Mouse (Mus musculus): Measurements from ENCODE around the gene Ccdc60. TPM values are rescaled to one million over a fixed set of nuclear protein-coding genes. Genes with fewer than 3 reads are reported as not detected.

Gene Ccdc60
- polyA plus RNA-seq, 1 experiment from 2014 or later = not detected

- DNase-seq (ENCODE audit: low read depth, low spot score) (no peak), ATAC-seq (no peak)
- peaks cover 6% of the 10 kb centered on the region for H3K27me3 ChIP-seq
- in situ Hi-C loops (cut with MboI; ENCODE audit: low pct_unique_long_range_greater_than_20kb) = no loop called here
- ChIA-PET POLR2A (no interaction called here), CTCF (no interaction called here)
- TF ChIP-seq CTCF (IDR thresholded peaks at IDR 0.05) = no peak
These were observed 17.1 kb downstream of the Ccdc60 start for GRCm38 (mm10) chr5:116271511-116272227.

DNA sequence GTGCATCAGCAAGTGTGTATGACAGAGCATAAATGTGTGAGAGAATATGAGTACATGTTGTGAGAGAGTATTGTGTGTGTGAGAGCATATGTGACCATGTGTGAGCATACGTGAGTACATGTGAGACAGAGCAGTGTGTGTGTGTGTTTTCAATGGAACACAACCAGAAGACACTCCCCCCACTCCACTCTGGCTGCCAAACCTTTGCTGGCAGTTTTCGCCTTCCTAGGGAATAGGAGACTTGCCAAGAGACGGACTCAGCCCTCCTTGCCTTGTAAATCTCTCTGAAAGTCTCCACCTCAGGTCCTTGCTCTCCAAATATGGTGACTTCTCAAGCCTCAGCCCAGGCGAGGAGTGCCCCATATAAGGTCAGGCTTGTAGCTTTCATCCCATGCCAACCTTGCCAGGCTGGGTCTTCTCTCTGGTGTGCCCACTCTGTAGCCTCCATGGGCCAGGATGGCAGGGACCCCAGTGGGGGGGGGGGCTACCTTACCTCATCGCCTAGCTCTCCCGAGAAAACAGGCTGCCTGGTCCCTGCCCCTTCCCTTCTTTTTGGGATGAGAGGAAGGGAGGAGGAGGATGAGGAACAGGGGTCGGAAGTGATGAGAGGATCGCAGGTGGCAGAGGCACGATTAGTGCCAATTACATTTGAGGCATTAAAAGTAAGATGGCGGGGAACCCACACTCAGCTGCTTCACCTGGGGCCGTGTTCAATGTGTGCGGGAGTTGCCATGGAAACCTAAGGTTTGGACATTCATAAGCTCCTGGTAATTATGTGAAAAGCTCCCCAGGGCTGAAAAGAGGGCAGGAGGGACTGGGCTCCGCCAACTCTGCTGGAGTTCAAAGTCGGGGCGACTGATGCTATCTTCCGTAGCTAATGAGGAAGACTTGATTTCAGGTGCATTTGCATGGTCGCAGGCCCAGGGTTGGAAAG lies 19.3 kb downstream of the Ccdc60 start:
- DNase-seq (ENCODE audit: low read depth, low spot score) (no peak), ATAC-seq (no peak)
- POLR2A ChIA-PET = no interaction called here
- peaks cover 9% of the 10 kb centered on the region for H3K27me3 ChIP-seq
- in situ Hi-C loops (cut with MboI; ENCODE audit: low pct_unique_long_range_greater_than_20kb) = no loop called here
- CTCF ChIA-PET = no interaction called here
- TF ChIP-seq CTCF (IDR thresholded peaks at IDR 0.05) = no peak

DNA sequence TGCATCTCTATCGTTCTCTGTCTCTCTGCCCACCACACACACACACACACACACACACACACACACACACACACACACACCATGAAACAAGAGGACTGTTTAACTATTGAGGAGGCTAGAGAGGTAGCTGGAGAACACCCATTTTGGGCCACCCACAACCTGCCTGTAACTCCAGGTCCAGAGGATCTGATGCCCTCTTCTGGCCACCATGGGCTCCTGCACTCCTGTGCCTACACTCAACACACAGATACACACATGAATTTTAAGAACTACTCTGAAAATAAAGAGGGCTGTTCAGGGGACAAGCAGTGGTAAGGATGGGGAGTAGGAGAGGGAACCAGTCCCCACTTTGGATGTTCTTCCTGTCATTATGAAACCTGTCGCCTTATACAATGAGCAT lies 26.1 kb downstream of the Ccdc60 start:
- CTCF ChIA-PET = no interaction called here
- in situ Hi-C loops (cut with MboI; ENCODE audit: low pct_unique_long_range_greater_than_20kb) = no loop called here
- ATAC-seq (no peak), DNase-seq (ENCODE audit: low read depth, low spot score) (no peak)
- POLR2A ChIA-PET = no interaction called here
- peaks cover 13% of the 10 kb centered on the region for H3K27me3 ChIP-seq
- TF ChIP-seq CTCF (IDR thresholded peaks at IDR 0.05) = no peak

- no peak for DNase-seq (ENCODE audit: low read depth, low spot score)
- peaks cover 11% of the 10 kb centered on the region for H3K27me3 ChIP-seq
- in situ Hi-C loops (cut with MboI; ENCODE audit: low pct_unique_long_range_greater_than_20kb) = no loop called here
- ChIA-PET POLR2A (no interaction called here), CTCF (no interaction called here)
- TF ChIP-seq CTCF (IDR thresholded peaks at IDR 0.05) = no peak
- ATAC-seq = no peak
These were observed 26.8 kb downstream of the Ccdc60 start for GRCm38 (mm10) chr5:116261944-116262343.

GRCm38 (mm10) chr5:116260356-116260755 lies 28.4 kb downstream of the Ccdc60 start:
- in situ Hi-C loops (cut with MboI; ENCODE audit: low pct_unique_long_range_greater_than_20kb) = no loop called here
- ATAC-seq = no peak
- POLR2A ChIA-PET = no interaction called here
- no peak for DNase-seq (ENCODE audit: low read depth, low spot score)
- TF ChIP-seq CTCF (IDR thresholded peaks at IDR 0.05) = no peak
- H3K27me3 ChIP-seq = peaks cover 5% of the 10 kb centered on the region
- CTCF ChIA-PET = no interaction called here

DNA sequence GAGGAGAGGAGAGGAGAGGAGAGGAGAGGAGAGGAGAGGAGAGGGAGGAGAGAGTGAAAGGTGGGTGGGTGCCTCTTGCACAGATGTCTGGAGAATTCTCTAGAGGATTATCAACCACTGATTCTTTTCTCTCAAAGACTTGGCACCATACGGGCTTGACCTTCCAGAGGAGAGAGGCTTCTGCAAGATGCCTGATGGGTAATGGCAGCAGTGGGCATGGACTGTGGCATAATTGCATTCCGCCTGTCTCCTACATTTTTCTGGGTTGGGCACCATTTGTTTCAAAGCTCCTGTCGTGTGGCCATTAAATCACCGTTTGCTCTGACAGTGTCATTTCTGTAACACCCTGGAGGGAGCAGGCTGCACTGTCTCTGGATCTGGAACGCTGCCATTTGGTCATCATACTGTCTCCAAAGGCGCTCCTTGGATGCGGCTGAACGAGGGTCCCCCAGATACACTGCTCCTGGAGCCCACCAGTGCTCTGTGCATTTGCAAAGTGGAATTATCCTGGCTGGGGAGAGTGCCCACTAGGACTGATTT lies 30.4 kb downstream of the Ccdc60 start:
- in situ Hi-C loops (cut with MboI; ENCODE audit: low pct_unique_long_range_greater_than_20kb) = no loop called here
- no peak for DNase-seq (ENCODE audit: low read depth, low spot score)
- ChIA-PET CTCF (no interaction called here), POLR2A (no interaction called here)
- ATAC-seq = no peak
- no peak for TF ChIP-seq CTCF (IDR thresholded peaks at IDR 0.05)
- H3K27me3 ChIP-seq = peaks cover 5% of the 10 kb centered on the region

DNA sequence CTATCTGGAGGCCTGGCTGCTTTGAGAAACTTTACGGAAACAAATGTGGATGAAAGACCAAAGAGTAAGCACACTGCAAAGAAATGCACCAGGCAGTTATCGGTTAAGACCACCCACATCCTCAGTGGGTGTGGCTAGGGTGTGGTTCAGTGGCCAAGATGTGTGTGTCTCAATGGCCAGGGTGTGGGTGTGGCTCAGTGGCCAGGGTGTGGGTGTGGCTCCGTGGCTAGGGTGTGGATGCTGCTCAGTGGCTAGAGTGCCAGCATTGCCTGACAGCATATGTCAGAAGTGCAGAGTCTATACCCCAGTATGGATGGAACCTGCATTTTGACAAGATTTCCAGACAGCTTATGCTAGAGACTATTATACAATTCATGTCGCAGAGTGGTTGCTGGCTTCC lies 34.9 kb downstream of the Ccdc60 start:
- TF ChIP-seq CTCF (IDR thresholded peaks at IDR 0.05) = no peak
- H3K27me3 ChIP-seq = peaks cover 5% of the 10 kb centered on the region
- CTCF ChIA-PET = no interaction called here
- in situ Hi-C loops (cut with MboI; ENCODE audit: low pct_unique_long_range_greater_than_20kb) = no loop called here
- POLR2A ChIA-PET = no interaction called here
- no peak for DNase-seq (ENCODE audit: low read depth, low spot score)
- ATAC-seq = no peak

GRCm38 (mm10) chr5:116252186-116252585 lies 36.6 kb downstream of the Ccdc60 start:
- no peak for ATAC-seq
- POLR2A ChIA-PET = interaction anchor here (0.7 kb wide), 1 partner anchor 968 kb away, joined by 4 read pairs; no protein-coding TSS in a partner anchor

DNA sequence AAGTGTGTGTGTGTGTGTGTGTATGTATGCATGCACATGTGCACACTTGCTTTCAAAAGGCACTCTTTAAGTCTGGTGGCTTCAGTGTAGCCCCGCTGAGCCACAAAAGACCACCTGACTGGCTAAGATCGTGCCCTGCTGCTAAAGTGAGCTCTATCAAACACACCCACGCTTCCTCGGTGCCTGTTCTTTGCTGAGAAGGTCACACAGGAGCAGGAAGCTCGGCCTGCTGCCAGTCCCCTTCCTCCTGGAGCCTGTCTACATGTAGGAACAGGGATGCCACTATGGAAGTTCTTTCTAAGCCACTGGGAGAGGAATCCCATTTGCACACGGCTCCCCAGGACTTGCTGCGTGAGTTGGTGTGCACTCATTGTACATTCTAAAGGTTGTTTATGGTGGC lies 42.1 kb downstream of the Ccdc60 start:
- H3K27me3 ChIP-seq = peaks cover 4% of the 10 kb centered on the region
- POLR2A ChIA-PET = no interaction called here
- DNase-seq (ENCODE audit: low read depth, low spot score) (no peak), ATAC-seq (no peak)
- CTCF ChIA-PET = no interaction called here
- TF ChIP-seq CTCF (IDR thresholded peaks at IDR 0.05) = no peak
- in situ Hi-C loops (cut with MboI; ENCODE audit: low pct_unique_long_range_greater_than_20kb) = no loop called here

More at GRCm38 (mm10) chr5:116252186-116252585, 36.6 kb downstream of the Ccdc60 start:
- in situ Hi-C loops (cut with MboI; ENCODE audit: low pct_unique_long_range_greater_than_20kb) = no loop called here
- no peak for DNase-seq (ENCODE audit: low read depth, low spot score)
- no peaks in the 10 kb centered on the region for H3K27me3 ChIP-seq
- CTCF ChIA-PET = no interaction called here
- TF ChIP-seq CTCF (IDR thresholded peaks at IDR 0.05) = no peak

- CTCF ChIA-PET = no interaction called here
- POLR2A ChIA-PET = no interaction called here
- in situ Hi-C loops (cut with MboI; ENCODE audit: low pct_unique_long_range_greater_than_20kb) = no loop called here
These were observed 44.3 kb downstream of the Ccdc60 start for GRCm38 (mm10) chr5:116244476-116244875.

GRCm38 (mm10) chr5:116243622-116244021 lies 45.2 kb downstream of the Ccdc60 start:
- in situ Hi-C loops (cut with MboI; ENCODE audit: low pct_unique_long_range_greater_than_20kb) = no loop called here
- ChIA-PET CTCF (no interaction called here), POLR2A (no interaction called here)
- no peak for TF ChIP-seq CTCF (IDR thresholded peaks at IDR 0.05)
- H3K27me3 ChIP-seq = peaks cover 6% of the 10 kb centered on the region
- ATAC-seq (no peak), DNase-seq (ENCODE audit: low read depth, low spot score) (no peak)

More at GRCm38 (mm10) chr5:116244476-116244875, 44.3 kb downstream of the Ccdc60 start:
- ATAC-seq (no peak), DNase-seq (ENCODE audit: low read depth, low spot score) (no peak)
- no peak for TF ChIP-seq CTCF (IDR thresholded peaks at IDR 0.05)
- peaks cover 4% of the 10 kb centered on the region for H3K27me3 ChIP-seq

Data from Patski (cell line).